Mouse (Mus musculus) neural tube, embryonic 14.5 days (tissue): ENCODE measurements around the gene 4930579F01Rik. TPM values are rescaled to one million over a fixed set of nuclear protein-coding genes. Genes with fewer than 3 reads are reported as not detected.
"Not testable (repeated sequence)": the region's sequence is repeated elsewhere in the genome, so short reads cannot be mapped to it uniquely, and the experiment has no call there.

Source experiments
- ATAC-seq: fragments of 200-750 bp; cut with Nextera tagmentation; 2 replicates; pipeline ENCODE4 v1.8.0; 2017; ENCODE audit warnings: low read depth, mild to moderate bottlenecking, moderate TSS enrichment, moderate library complexity
- H3K27ac ChIP-seq: fragments of 300-500 bp; sonication (generic); 2 replicates; pipeline ENCODE4 v1.5.1; 2014; ENCODE audit warnings: low read depth, mild to moderate bottlenecking, control low read depth, low read length, moderate library complexity, mixed read lengths
- H3K27me3 ChIP-seq: fragments of 300-500 bp; sonication (generic); 2 replicates; pipeline ENCODE4 v1.6.1; 2014; ENCODE audit warnings: low read length; ENCODE audit not compliant: control insufficient read depth, insufficient read depth
- H3K36me3 ChIP-seq: fragments of 300-500 bp; sonication (generic); 2 replicates; pipeline ENCODE4 v1.6.1; 2014; ENCODE audit warnings: low read length, mixed read lengths; ENCODE audit not compliant: control insufficient read depth, insufficient read depth
- H3K4me1 ChIP-seq: fragments of 300-500 bp; sonication (generic); 2 replicates; pipeline ENCODE4 v1.6.1; 2014; ENCODE audit warnings: low read length; ENCODE audit not compliant: control insufficient read depth, insufficient read depth
- H3K4me2 ChIP-seq: fragments of 300-500 bp; sonication (generic); 2 replicates; pipeline ENCODE4 v1.6.1; 2014; ENCODE audit warnings: mild to moderate bottlenecking, low read depth, low read length, control low read depth
- H3K4me3 ChIP-seq: fragments of 300-500 bp; sonication (generic); 2 replicates; pipeline ENCODE4 v1.5.1; 2014; ENCODE audit warnings: low read depth, low read length, control low read depth, mixed read lengths
- H3K9ac ChIP-seq: fragments of 300-500 bp; sonication (generic); replicated peaks from 2 replicates; pipeline ENCODE4 v1.6.1; 2014; ENCODE audit warnings: low read depth, mild to moderate bottlenecking, control low read depth, low read length, mixed read lengths
- H3K9me3 ChIP-seq: fragments of 300-500 bp; sonication (generic); 2 replicates; pipeline ENCODE4 v1.6.1; 2016; ENCODE audit warnings: low read length; ENCODE audit not compliant: control insufficient read depth
- WGBS: fragments of 180-500 bp; shearing (Covaris S2); extraction: QIAGEN DNeasy Blood & Tissue Kit; methylation state at CpG from one replicate; pipeline ENCODE4 v1.1.7; 2014; 5-methylcytosine and 5-hydroxymethylcytosine counted together
- polyA plus RNA-seq: library from polyadenylated mRNA; unstranded; fragments of >200 nt; fragmentation: Nextera tagmentation; extraction: Ambion mirVana; gene quantifications from 2 replicates; pipeline ENCODE4 v1.2.1, GENCODE M21; 2014

Gene 4930579F01Rik
- polyA plus RNA-seq, 1 experiment from 2014 or later = not detected

GRCm38 (mm10) chr3:138143315-138144059 lies 50.1 kb downstream of the 4930579F01Rik start, which contains the start of gene Trmt10a:
Trmt10a (plus strand) TSS chr3:138143448.
- peak within 1 kb of the TSS; percentile 55 for H3K4me3 ChIP-seq
- H3K27me3 ChIP-seq = no peaks in the 10 kb centered on the region
- no peaks in the 10 kb centered on the region for H3K36me3 ChIP-seq
- ATAC-seq = peak; percentile 98
- peaks cover 3% of the 10 kb centered on the region; the same call in 1 of the 2 replicates for H3K4me1 ChIP-seq
- peak within 1 kb of the TSS; percentile 66 for H3K4me2 ChIP-seq
- peak within 1 kb of the TSS; percentile 74 for H3K9ac ChIP-seq
- H3K9me3 ChIP-seq = no peaks in the 10 kb centered on the region
- peak within 1 kb of the TSS; percentile 95 for H3K27ac ChIP-seq
- WGBS = under 1% methylated on average over 70 of the region's 70 CpGs

- H3K4me3 ChIP-seq = peak overlapping the region; percentile 55
- no peaks in the 10 kb centered on the region for H3K9me3 ChIP-seq
- no peaks in the 10 kb centered on the region for H3K36me3 ChIP-seq
- H3K4me1 ChIP-seq = peaks cover 3% of the 10 kb centered on the region; the same call in 1 of the 2 replicates
- H3K27me3 ChIP-seq = no peaks in the 10 kb centered on the region
- H3K9ac ChIP-seq = peak overlapping the region; percentile 46
- peak overlapping the region; percentile 66 for H3K4me2 ChIP-seq
- no peak for ATAC-seq
- WGBS = 7% methylated on average over 12 of the region's 12 CpGs
- peak overlapping the region; percentile 95 for H3K27ac ChIP-seq
These were observed 50.8 kb downstream of the 4930579F01Rik start for GRCm38 (mm10) chr3:138142733-138143314.

- Histone ChIP-seq H3K4me1 (peaks cover 3% of the 10 kb centered on the region; the same call in 1 of the 2 replicates), H3K9me3 (no peaks in the 10 kb centered on the region), H3K27me3 (no peaks in the 10 kb centered on the region), H3K27ac (no peak overlapping the region), H3K9ac (0 out of 2 replicates have a peak overlapping the region, but pooled peaks have one; percentile 28), H3K4me2 (peak overlapping the region; percentile 66), H3K4me3 (peak overlapping the region; percentile 55), H3K36me3 (no peaks in the 10 kb centered on the region)
- WGBS = 51% methylated on average over 4 of the region's 4 CpGs
- no peak for ATAC-seq
These were observed 51.4 kb downstream of the 4930579F01Rik start for GRCm38 (mm10) chr3:138142052-138142732.

GRCm38 (mm10) chr3:138139663-138140062 lies 54.0 kb downstream of the 4930579F01Rik start:
- Histone ChIP-seq H3K9ac (no peak overlapping the region), H3K36me3 (no peaks in the 10 kb centered on the region), H3K4me3 (no peak overlapping the region), H3K9me3 (no peaks in the 10 kb centered on the region), H3K4me2 (no peak overlapping the region), H3K4me1 (peaks cover 3% of the 10 kb centered on the region; the same call in 1 of the 2 replicates), H3K27me3 (no peaks in the 10 kb centered on the region), H3K27ac (no peak overlapping the region)
- no peak for ATAC-seq
- WGBS = 95% methylated on average over 6 of the region's 6 CpGs

GRCm38 (mm10) chr3:138138146-138138545 lies 55.5 kb downstream of the 4930579F01Rik start:
- H3K36me3 ChIP-seq, H3K4me2 ChIP-seq, H3K9me3 ChIP-seq, H3K27me3 ChIP-seq, H3K27ac ChIP-seq, H3K4me3 ChIP-seq, ATAC-seq, H3K4me1 ChIP-seq, H3K9ac ChIP-seq: not testable (repeated sequence)
- 75% methylated on average over 13 of the region's 13 CpGs for WGBS

- Histone ChIP-seq H3K4me2 (no peak overlapping the region), H3K9ac (no peak overlapping the region), H3K4me3 (no peak overlapping the region), H3K9me3 (no peaks in the 10 kb centered on the region), H3K27me3 (no peaks in the 10 kb centered on the region), H3K27ac (no peak overlapping the region), H3K36me3 (no peaks in the 10 kb centered on the region), H3K4me1 (no peaks in the 10 kb centered on the region)
- 97% methylated on average over 1 of the region's 1 CpGs for WGBS
- ATAC-seq = no peak
These were observed 59.1 kb downstream of the 4930579F01Rik start for GRCm38 (mm10) chr3:138134528-138134927.

GRCm38 (mm10) chr3:138133916-138134315 lies 59.7 kb downstream of the 4930579F01Rik start:
- Histone ChIP-seq H3K9me3 (no peaks in the 10 kb centered on the region), H3K36me3 (no peaks in the 10 kb centered on the region), H3K4me1 (no peaks in the 10 kb centered on the region), H3K27ac (no peak overlapping the region), H3K4me2 (no peak overlapping the region), H3K27me3 (no peaks in the 10 kb centered on the region), H3K4me3 (no peak overlapping the region), H3K9ac (no peak overlapping the region)
- ATAC-seq = no peak
- 88% methylated on average over 11 of the region's 11 CpGs for WGBS

GRCm38 (mm10) chr3:138133463-138133862 lies 60.2 kb downstream of the 4930579F01Rik start:
- H3K9me3 ChIP-seq = no peaks in the 10 kb centered on the region
- no peaks in the 10 kb centered on the region for H3K4me1 ChIP-seq
- no peaks in the 10 kb centered on the region for H3K27me3 ChIP-seq
- no peak overlapping the region for H3K9ac ChIP-seq
- ATAC-seq = no peak
- 91% methylated on average over 8 of the region's 8 CpGs for WGBS
- H3K27ac ChIP-seq = no peak overlapping the region
- no peaks in the 10 kb centered on the region for H3K36me3 ChIP-seq
- no peak overlapping the region for H3K4me3 ChIP-seq
- H3K4me2 ChIP-seq = no peak overlapping the region

- H3K4me3 ChIP-seq = no peak overlapping the region
- H3K27me3 ChIP-seq = no peaks in the 10 kb centered on the region
- no peaks in the 10 kb centered on the region for H3K9me3 ChIP-seq
- H3K36me3 ChIP-seq = no peaks in the 10 kb centered on the region
- no peak overlapping the region for H3K27ac ChIP-seq
- H3K9ac ChIP-seq = no peak overlapping the region
- 71% methylated on average over 9 of the region's 9 CpGs for WGBS
- H3K4me2 ChIP-seq = no peak overlapping the region
- no peaks in the 10 kb centered on the region for H3K4me1 ChIP-seq
- no peak for ATAC-seq
These were observed 62.5 kb downstream of the 4930579F01Rik start for GRCm38 (mm10) chr3:138131168-138131567.
